Mouse (Mus musculus): Measurements from ENCODE around the gene Nbea.

DNA sequence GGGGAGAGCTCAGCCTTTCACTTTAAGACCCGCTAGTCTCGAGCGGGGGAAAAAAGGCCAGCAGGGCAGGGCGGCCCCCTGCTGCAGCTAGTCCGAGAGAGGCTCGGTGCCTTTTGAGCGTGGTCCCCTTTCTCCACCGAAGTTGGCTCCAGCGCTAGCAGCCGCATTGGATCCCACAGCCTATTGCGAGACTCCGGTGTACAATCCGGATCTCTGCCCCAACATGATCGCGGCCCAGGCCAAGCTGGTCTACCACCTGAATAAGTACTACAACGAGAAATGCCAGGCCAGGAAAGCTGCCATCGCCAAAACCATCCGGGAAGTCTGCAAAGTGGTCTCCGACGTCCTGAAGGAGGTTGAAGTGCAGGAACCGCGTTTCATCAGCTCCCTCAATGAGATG, 400.7 kb downstream of the Nbea start:
- TF ChIP-seq POLR2A (IDR thresholded peaks at IDR 0.05; ENCODE audit: insufficient read length, low read depth) (no peak), TCF12 (IDR thresholded peaks at IDR 0.05; ENCODE audit: insufficient read depth, poor library complexity, severe bottlenecking) (no peak), MYOD1 (IDR thresholded peaks at IDR 0.05; ENCODE audit: control insufficient read depth in 1 of 3, insufficient read length in 2 of 3, low read depth in 2 of 3) (no peak)

Measured in myocyte (in vitro differentiated cells).